Mouse (Mus musculus) CH12.LX (cell line): Measurements from ENCODE around the gene Gdf7.

Experiments
- CTCF ChIP-seq, 2 experiments: IDR thresholded peaks in 1 of 2; conservative IDR thresholded peaks in 1 of 2; 2 replicates each; pipeline ENCODE4 v1.5.1; 2011 to 2012; ENCODE audit warnings: low read depth in 2 of 2, low read length in 2 of 2, improper control_type of control experiment in 1 of 2, inconsistent platforms in 1 of 2, mild to moderate bottlenecking in 1 of 2, moderate library complexity in 1 of 2
- EP300 ChIP-seq: IDR thresholded peaks from 2 replicates; pipeline ENCODE4 v1.6.1; 2011; ENCODE audit warnings: low read length, improper control_type of control experiment
- IRF4 ChIP-seq: IDR thresholded peaks from 2 replicates; pipeline ENCODE4 v1.6.1; 2014; ENCODE audit warnings: low read depth, mild to moderate bottlenecking, inconsistent platforms, low read length, improper control_type of control experiment
- MXI1 ChIP-seq: IDR thresholded peaks from 2 replicates; pipeline ENCODE4 v1.6.1; 2011; ENCODE audit warnings: mild to moderate bottlenecking, low read depth, low read length, improper control_type of control experiment
- POLR2A ChIP-seq: IDR thresholded peaks from 2 replicates; pipeline ENCODE4 v1.6.1; 2011; ENCODE audit warnings: low read depth, mild to moderate bottlenecking, improper control_type of control experiment, low read length
- TCF12 ChIP-seq: IDR thresholded peaks from 2 replicates; pipeline ENCODE4 v1.6.1; 2014; ENCODE audit warnings: low read depth, mild to moderate bottlenecking, inconsistent platforms, low read length, improper control_type of control experiment

GRCm38 (mm10) chr12:8269627-8270026 is 32.1 kb downstream of the Gdf7 start:
- TF ChIP-seq CTCF (conservative IDR thresholded peaks at IDR 0.05 in 1 of 2, IDR thresholded peaks at IDR 0.05 in 1 of 2; ENCODE audit: low read depth in 2 of 2, low read length in 2 of 2) (no peak), POLR2A (no peak), IRF4 (no peak), MXI1 (no peak), TCF12 (no peak), EP300 (no peak)
